Comparison of ENCODE assay signal across 7 mouse cellular contexts in genomic region chr15:102405489-102406195, GRCm38 (mm10). TPM values are rescaled to one million over a fixed set of nuclear protein-coding genes. Genes with fewer than 3 reads are reported as not detected.
DNase-seq lines count a peak whose midpoint lies in the region; ATAC-seq lines count a peak whose summit lies in the region.

Sp1 (plus strand) TSS chr15:102406143.

- H3K4me1 ChIP-seq in embryonic facial prominence, embryonic 11.5 days (ENCODE audit: control insufficient read depth, insufficient read depth, low read length): no peaks in the 10 kb centered on the region
- peaks cover 43% of the 10 kb centered on the region for H3K4me1 ChIP-seq in limb, embryonic 10.5 days
- H3K4me1 ChIP-seq in midbrain, embryonic 13.5 days (replicated peaks): peaks cover 43% of the 10 kb centered on the region

- no peaks in the 10 kb centered on the region for H3K27me3 ChIP-seq in embryonic facial prominence, embryonic 11.5 days (ENCODE audit: control insufficient read depth, insufficient read depth, low read length)
- no peaks in the 10 kb centered on the region for H3K27me3 ChIP-seq in limb, embryonic 10.5 days (ENCODE audit: low read depth, poor library complexity, severe bottlenecking)
- 0 out of 2 replicates have a peak, but pooled peaks cover 1% of the 10 kb centered on the region for H3K27me3 ChIP-seq in midbrain, embryonic 13.5 days

- peak within 1 kb of the TSS; percentile 87 for H3K9ac ChIP-seq in embryonic facial prominence, embryonic 11.5 days (replicated peaks; ENCODE audit: low read length)
- H3K9ac ChIP-seq in midbrain, embryonic 13.5 days (replicated peaks): peak within 1 kb of the TSS; percentile 92

- peaks cover 14% of the 10 kb centered on the region for H3K36me3 ChIP-seq in embryonic facial prominence, embryonic 11.5 days (replicated peaks; ENCODE audit: control insufficient read depth, insufficient read depth, low read depth, low read length)
- H3K36me3 ChIP-seq in limb, embryonic 10.5 days: peaks cover 36% of the 10 kb centered on the region
- peaks cover 31% of the 10 kb centered on the region for H3K36me3 ChIP-seq in midbrain, embryonic 13.5 days

- under 1% methylated on average over 38 of the region's 38 CpGs for WGBS in embryonic facial prominence, embryonic 11.5 days
- under 1% methylated on average over 38 of the region's 38 CpGs for WGBS in limb, embryonic 10.5 days
- under 1% methylated on average over 38 of the region's 38 CpGs for WGBS in midbrain, embryonic 13.5 days

- peak; percentile 99 for DNase-seq in adrenal gland, postnatal 14 days
- peak; percentile 99 for DNase-seq in embryonic facial prominence, embryonic 11.5 days (ENCODE audit: low spot score)
- DNase-seq in kidney, adult 11 months: peak; percentile 100
- DNase-seq in limb, embryonic 10.5 days (ENCODE audit: low spot score): peak; percentile 94
- DNase-seq in spleen, adult 12 weeks (ENCODE audit: low spot score): peak; percentile 98

- no peaks in the 10 kb centered on the region for H3K9me3 ChIP-seq in embryonic facial prominence, embryonic 11.5 days (replicated peaks; ENCODE audit: control insufficient read depth, low read length)
- H3K9me3 ChIP-seq in limb, embryonic 10.5 days (replicated peaks): no peaks in the 10 kb centered on the region
- H3K9me3 ChIP-seq in midbrain, embryonic 13.5 days: no peaks in the 10 kb centered on the region

- H3K27ac ChIP-seq in embryonic facial prominence, embryonic 11.5 days (replicated peaks; ENCODE audit: low read depth, low read length): peak within 1 kb of the TSS; percentile 99
- H3K27ac ChIP-seq in limb, embryonic 10.5 days: peak within 1 kb of the TSS; percentile 100
- peak within 1 kb of the TSS; percentile 99 for H3K27ac ChIP-seq in midbrain, embryonic 13.5 days

- H3K4me2 ChIP-seq in embryonic facial prominence, embryonic 11.5 days (ENCODE audit: low read depth, low read length): peak within 1 kb of the TSS; percentile 64
- H3K4me2 ChIP-seq in midbrain, embryonic 13.5 days (replicated peaks): peak within 1 kb of the TSS; percentile 62

- ATAC-seq in embryonic facial prominence, embryonic 11.5 days (replicated peaks; ENCODE audit: insufficient number of reproducible peaks, low FRiP score, low TSS enrichment, low read depth): peak; percentile 100
- peak; percentile 73 for ATAC-seq in granulocyte monocyte progenitor cell, adult 5-6 weeks (replicated peaks; ENCODE audit: poor library complexity, severe bottlenecking)
- ATAC-seq in midbrain, embryonic 13.5 days: peak; percentile 99

- peak within 1 kb of the TSS; percentile 80 for H3K4me3 ChIP-seq in embryonic facial prominence, embryonic 11.5 days (ENCODE audit: low read depth, low read length)
- peak within 1 kb of the TSS; percentile 91 for H3K4me3 ChIP-seq in limb, embryonic 10.5 days
- H3K4me3 ChIP-seq in midbrain, embryonic 13.5 days (replicated peaks): peak within 1 kb of the TSS; percentile 94

RNA-seq across cellular contexts. Expression of gene Sp1, which starts in this region (rescaled TPM):
- total RNA-seq in adrenal gland, postnatal 14 days (2021): 72.6 and 73.7 TPM in 2 replicates
- 12.8 and 13.9 TPM in 2 replicates for polyA plus RNA-seq in embryonic facial prominence, embryonic 11.5 days (2014; fragmentation: Nextera tagmentation; extraction: Ambion mirVana)
- 59.6 and 71.6 TPM in 2 replicates for total RNA-seq in granulocyte monocyte progenitor cell, adult 5-6 weeks (2014; fragmentation: Nextera tagmentation)
- 52.0 and 56.1 TPM in 2 replicates for total RNA-seq in granulocyte monocyte progenitor cell, adult 5-6 weeks (2017)
- 9.1 and 9.8 TPM in 2 replicates for polyA plus RNA-seq in limb, embryonic 10.5 days (2016; fragmentation: Nextera tagmentation; extraction: Ambion mirVana)
- 5.6 TPM in 2 replicates for polyA plus RNA-seq in midbrain, embryonic 13.5 days (2015; fragmentation: Nextera tagmentation; extraction: Ambion mirVana)

Comparison
In these comparisons a context has a peak if more than half of its experiments do, and no peak if none do; other contexts are left out.
1. Peak in every context shown above with its lines: DNase-seq, ATAC-seq, H3K4me3 ChIP-seq and H3K27ac ChIP-seq.